Mouse (Mus musculus) left cerebral cortex, postnatal 36 days (tissue): ENCODE results near the gene Eif4a3. TPM values are rescaled to one million over a fixed set of nuclear protein-coding genes. Genes with fewer than 3 reads are reported as not detected.
"Not testable (repeated sequence)": the region's sequence is repeated elsewhere in the genome, so short reads cannot be mapped to it uniquely, and the experiment has no call there.

Experiments
- DNase-seq, 2 experiments: peaks; one replicate each; pipeline ENCODE4 v3.0.0; 2021 to 2022; ENCODE audit warnings: low spot score in 2 of 2, mixed read lengths in 1 of 2
- intact Hi-C: fragments of 180-260 bp; cut with DNase I; formaldehyde crosslinking; loops from one replicate; pipeline ENCODE4 v1.15.1; 2025
- total RNA-seq, 2 experiments: library from RNA; stranded (reverse); gene quantifications; 2 replicates each; pipeline ENCODE4 v1.2.3; 2021

Eif4a3 gene
- total RNA-seq, 2 experiments from 2014 or later, result 74.7 to 78.6 TPM

GRCm38 (mm10) chr11:119300986-119301385 lies 1.1 kb upstream of the Eif4a3 start:
- intact Hi-C loops, result no loop called here
- DNase-seq, result no peak

- intact Hi-C loops, result no loop called here
- no peak for DNase-seq
These were observed 502 bp upstream of the Eif4a3 start for GRCm38 (mm10) chr11:119300246-119300935.

DNA sequence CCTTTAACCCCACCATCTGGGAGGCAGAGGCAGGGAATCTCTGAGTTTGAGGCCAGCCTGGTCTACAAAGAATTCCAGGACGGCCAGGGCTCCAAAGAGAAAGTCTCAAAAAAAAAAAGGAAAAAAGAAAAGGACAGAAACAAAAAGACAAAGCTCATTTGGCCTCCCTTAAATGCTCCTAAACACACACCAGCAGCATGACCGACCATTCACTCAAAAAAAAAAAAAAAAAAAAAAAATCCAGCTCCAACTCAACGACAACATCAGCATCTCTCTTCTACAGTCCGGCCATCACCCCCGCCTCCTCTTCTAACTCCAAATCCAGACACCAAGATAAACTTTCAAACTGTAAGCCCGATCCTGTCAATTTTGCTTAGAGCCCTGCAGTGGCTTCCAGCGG lies 972 bp downstream of the Eif4a3 start:
- intact Hi-C loops, result loop anchor here (2.0 kb wide), 1 partner anchor 192 kb away; the partner anchor contains the start of gene Endov

GRCm38 (mm10) chr11:119297996-119298395 lies 1.9 kb downstream of the Eif4a3 start:
- DNase-seq, result no peak
- intact Hi-C loops, result loop anchor here (2.0 kb wide), 1 partner anchor 193 kb away; the partner anchor contains the start of gene Endov

More for the DNA sequence above, 972 bp downstream of the Eif4a3 start:
- no peak for DNase-seq

GRCm38 (mm10) chr11:119292861-119293260 lies 7.0 kb downstream of the Eif4a3 start:
- intact Hi-C loops, result not testable (repeated sequence)

DNA sequence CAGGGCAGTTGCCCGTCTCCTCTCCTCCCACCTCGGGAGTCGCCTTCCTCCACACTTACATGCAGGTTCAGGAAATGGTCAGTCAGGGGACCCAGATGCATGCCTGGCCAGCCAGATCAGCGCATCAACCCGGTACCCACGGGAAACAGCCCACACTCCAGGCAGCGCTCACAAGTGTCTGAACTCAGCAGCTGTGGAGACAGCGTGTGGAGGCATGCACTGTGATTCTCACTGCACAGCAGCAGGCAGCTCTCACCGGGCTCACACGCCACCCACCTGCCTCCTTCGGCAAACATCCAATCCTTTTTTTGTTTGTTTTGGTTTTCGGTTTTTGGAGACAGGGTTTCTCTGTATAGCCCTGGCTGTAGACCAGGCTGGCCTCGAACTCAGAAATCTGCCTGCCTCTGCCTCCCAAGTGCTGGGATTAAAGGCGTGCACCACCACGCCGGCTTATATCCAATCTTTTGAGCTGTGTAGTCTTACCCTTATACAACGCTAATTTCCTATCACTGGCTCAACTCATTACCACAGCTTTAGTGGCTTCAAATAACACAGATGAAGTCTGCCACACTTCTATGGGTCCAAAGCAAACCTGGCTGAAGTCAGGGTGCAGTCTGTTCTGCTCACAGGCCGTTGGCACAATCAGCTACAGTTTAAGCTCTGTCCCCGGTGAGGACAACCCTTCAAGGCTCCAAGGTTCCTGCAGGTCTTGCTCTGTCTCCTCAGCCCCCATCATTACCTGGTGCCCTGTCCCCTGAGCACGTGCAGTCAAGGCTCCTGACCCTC lies 12.5 kb downstream of the Eif4a3 start:
- intact Hi-C loops, result no loop called here
- peak in 1 of 2 experiments; percentile 22 for DNase-seq

More at GRCm38 (mm10) chr11:119292861-119293260, 7.0 kb downstream of the Eif4a3 start:
- DNase-seq, result not testable (repeated sequence)

DNA sequence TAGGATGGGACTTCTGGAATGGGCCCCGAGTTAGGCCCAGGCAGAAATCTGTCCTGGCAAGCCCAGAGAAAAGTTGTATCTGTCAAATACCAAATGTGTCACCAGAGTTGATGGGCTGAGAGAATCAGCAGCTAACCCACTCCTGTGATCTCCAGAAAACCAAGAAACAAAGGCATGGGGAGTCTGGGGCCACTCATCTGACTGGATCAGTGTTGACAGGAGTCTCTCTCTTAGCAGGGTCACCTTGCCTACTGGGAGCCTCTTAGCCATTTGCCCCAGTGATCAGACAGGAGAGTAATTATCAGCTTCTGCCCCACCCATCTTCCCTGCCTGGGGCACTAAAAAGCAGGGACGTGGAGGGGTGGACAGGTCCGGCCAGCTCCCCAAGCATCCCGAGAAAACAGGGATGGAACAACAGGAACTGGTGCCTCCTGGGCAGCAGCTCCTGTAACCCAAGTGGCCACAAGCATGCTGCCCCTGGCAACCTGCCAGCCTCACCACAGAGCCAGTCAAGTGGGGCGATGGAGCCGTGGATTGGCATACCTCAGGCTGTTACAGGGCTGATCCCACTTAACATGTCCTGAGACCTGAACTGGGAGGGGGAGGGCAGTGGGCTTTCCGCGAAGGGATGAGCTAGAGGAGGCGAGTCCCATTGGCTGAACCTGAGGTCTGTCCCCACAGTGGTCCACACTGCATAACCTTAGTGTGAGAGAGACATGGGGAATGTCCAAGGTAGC lies 13.9 kb downstream of the Eif4a3 start:
- no peak for DNase-seq
- intact Hi-C loops, result no loop called here

- DNase-seq, result no peak
- intact Hi-C loops, result no loop called here
These were observed 18.9 kb downstream of the Eif4a3 start for GRCm38 (mm10) chr11:119281030-119281429.

DNA sequence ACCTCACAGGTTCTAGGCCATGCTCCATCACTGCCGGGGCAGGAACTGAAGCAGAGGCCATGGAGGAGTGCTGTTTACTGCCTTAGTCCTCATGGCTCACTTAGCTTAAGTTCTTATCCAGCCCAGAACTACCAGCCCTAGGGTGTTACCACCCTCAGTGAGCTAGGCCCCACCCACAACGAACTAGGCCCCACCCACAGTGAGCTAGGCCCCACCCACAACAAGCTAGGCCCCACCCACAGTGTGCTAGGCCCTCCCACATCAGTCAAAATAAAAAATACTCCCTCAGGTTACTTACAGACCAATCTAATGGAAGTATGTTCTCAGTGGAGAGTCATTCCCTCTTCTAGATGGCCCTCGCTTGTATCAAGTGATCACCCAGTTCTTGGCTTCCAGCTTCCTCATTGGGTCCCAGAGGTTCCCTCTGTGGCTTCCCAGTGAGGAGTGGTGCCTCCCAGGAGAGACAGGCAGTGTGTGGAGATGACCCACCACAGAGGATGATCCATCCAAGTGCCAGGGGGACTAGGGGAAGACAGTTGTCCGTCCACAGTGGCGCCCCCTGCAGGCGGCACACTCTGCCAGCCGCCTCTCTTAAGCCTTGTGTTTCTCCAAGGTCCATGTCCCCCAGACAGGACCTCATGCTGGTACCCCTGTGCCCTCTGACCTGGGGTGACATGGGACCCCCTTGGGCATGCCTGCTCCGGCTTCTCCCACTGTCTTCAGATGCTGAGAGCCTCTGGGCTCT lies 26.5 kb downstream of the Eif4a3 start:
- intact Hi-C loops, result no loop called here

DNA sequence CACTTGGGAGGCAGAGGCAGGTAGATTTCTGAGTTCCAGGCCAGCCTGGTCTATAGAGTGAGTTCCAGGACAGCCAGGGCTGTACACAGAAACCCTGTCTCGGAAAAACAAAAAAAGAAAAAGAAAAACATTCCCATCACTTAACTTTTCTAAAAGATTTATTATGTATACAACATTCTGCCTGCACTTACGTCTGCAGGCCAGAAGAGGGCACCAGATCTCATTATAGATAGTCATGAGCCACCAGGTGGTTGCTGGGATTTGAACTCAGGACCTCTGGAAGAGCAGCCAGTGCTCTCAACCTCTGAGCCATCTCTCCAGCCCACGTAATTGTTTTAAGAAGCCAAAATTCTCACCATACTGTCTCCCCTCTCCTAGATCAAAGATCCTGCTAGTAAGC lies 27.4 kb downstream of the Eif4a3 start:
- DNase-seq, intact Hi-C loops: not testable (repeated sequence)

More for the DNA sequence above, 26.5 kb downstream of the Eif4a3 start:
- no peak for DNase-seq

- DNase-seq, result peak; percentile 63 to 73
- intact Hi-C loops, result no loop called here
These were observed 31.2 kb downstream of the Eif4a3 start for GRCm38 (mm10) chr11:119268557-119269195.

- intact Hi-C loops, result no loop called here
- DNase-seq, result peak; percentile 91 to 93
These were observed 31.9 kb downstream of the Eif4a3 start, which contains the start of gene Gaa for GRCm38 (mm10) chr11:119267768-119268556. Gene Gaa, plus strand, starts transcription at chr11:119267887.

- intact Hi-C loops, result no loop called here
- DNase-seq, result peak in 1 of 2 experiments; percentile 40
These were observed 32.6 kb downstream of the Eif4a3 start for GRCm38 (mm10) chr11:119267241-119267674.

GRCm38 (mm10) chr11:119265811-119266210 lies 34.1 kb downstream of the Eif4a3 start:
- intact Hi-C loops, result no loop called here
- no peak for DNase-seq

DNA sequence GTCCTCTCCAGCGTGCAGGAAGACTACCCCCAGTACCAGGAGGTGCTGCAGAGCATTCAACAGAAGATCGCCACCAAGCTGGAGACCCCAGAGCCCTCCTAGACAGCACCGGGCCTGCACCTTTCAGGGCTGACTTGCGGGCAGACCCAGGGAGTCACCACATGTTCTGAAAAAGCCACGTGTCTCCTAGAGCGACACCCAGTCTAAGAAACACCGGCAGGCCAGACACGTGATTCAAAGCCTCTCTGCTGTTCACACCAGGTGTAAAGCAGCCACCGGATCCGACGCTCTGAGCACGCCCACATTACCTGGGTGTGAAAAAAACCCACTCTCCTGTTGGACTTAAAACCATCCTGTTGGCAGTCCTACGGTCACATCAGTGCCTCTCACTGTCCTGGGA lies 35.5 kb downstream of the Eif4a3 start:
- no peak for DNase-seq

DNA sequence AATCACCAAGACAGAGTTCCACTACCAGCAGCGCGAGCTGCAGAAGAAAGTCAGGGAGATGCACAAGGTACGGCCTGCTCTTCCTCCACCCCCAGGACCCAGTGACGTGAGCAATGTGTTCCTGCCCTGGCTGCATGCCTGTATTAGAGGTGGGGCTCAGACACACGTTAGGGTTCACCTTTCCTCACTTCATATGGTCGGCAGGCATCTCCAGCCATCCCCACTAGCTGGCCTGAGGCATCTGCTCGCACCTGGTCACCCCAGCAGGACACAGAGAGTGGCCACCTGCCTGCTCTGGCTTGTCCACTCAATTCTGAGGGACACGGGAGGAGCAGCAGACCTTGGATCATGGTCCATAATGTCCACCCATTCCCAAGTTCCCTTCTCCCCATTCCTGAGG lies 39.9 kb downstream of the Eif4a3 start:
- no peak for DNase-seq
- intact Hi-C loops, result no loop called here

More for the DNA sequence above, 35.5 kb downstream of the Eif4a3 start:
- intact Hi-C loops, result no loop called here

GRCm38 (mm10) chr11:119258572-119259322 lies 41.1 kb downstream of the Eif4a3 start:
- peak; percentile 67 to 71 for DNase-seq
- intact Hi-C loops, result no loop called here
